Mouse (Mus musculus) brain, embryonic 14.5 days (tissue): ENCODE measurements around the gene Gas2.

Experiments used
- CTCF ChIP-seq: fragments of 200-500 bp; IDR thresholded peaks from 2 replicates; pipeline ENCODE4 v1.5.1; 2012; ENCODE audit warnings: inconsistent platforms, mild to moderate bottlenecking, moderate library complexity, borderline replicate concordance; ENCODE audit not compliant: insufficient read depth, insufficient read length; ENCODE audit errors: extremely low read depth
- POLR2A ChIP-seq: fragments of 200-500 bp; IDR thresholded peaks from 2 replicates; pipeline ENCODE4 v1.6.1; 2012; ENCODE audit warnings: mild to moderate bottlenecking, inconsistent platforms, borderline replicate concordance; ENCODE audit not compliant: poor library complexity, insufficient read depth, insufficient read length, severe bottlenecking; ENCODE audit errors: extremely low read depth

GRCm38 (mm10) chr7:51969379-51969778 is 107.6 kb downstream of the Gas2 start:
- TF ChIP-seq CTCF (no peak), POLR2A (no peak)
